Mouse (Mus musculus) frontal cortex, adult (tissue): ENCODE results near the gene Usp5.

ENCODE experiments used
- ATAC-seq: cut with Nextera tagmentation; 2 replicates; pipeline ENCODE4 v1.9.2; 2017; ENCODE audit warnings: mild to moderate bottlenecking, moderate library complexity, mixed read lengths; ENCODE audit not compliant: low TSS enrichment

Usp5 gene

GRCm38 (mm10) chr6:124828868-124829798 lies at the start of gene Usp5, which contains the start of gene Cdca3:
Gene Usp5, minus strand, starts transcription at chr6:124829484.
Gene Cdca3, plus strand, starts transcription at chr6:124829547.
- peak; percentile 83 for ATAC-seq

GRCm38 (mm10) chr6:124874348-124874747 lies 45.1 kb upstream of the Usp5 start:
- no peak for ATAC-seq

GRCm38 (mm10) chr6:124866560-124866959 lies 37.3 kb upstream of the Usp5 start:
- no peak for ATAC-seq

GRCm38 (mm10) chr6:124865766-124866362 lies 36.6 kb upstream of the Usp5 start:
- no peak for ATAC-seq

- peak; percentile 45 for ATAC-seq
These were observed 34.5 kb upstream of the Usp5 start, which contains the start of gene Gpr162 for GRCm38 (mm10) chr6:124863658-124864298. Gene Gpr162, minus strand, starts transcription at chr6:124863983.

GRCm38 (mm10) chr6:124863125-124863657 lies 33.9 kb upstream of the Usp5 start:
- ATAC-seq: no peak

- 0 out of 2 replicates have a peak, but pooled peaks have one; percentile 8 for ATAC-seq
These were observed 33.3 kb upstream of the Usp5 start for GRCm38 (mm10) chr6:124862406-124863124.

- ATAC-seq: no peak
These were observed 32.5 kb upstream of the Usp5 start for GRCm38 (mm10) chr6:124861802-124862201.

- ATAC-seq: no peak
These were observed 32.0 kb upstream of the Usp5 start for GRCm38 (mm10) chr6:124861266-124861665.

- ATAC-seq: no peak
These were observed 31.2 kb upstream of the Usp5 start for GRCm38 (mm10) chr6:124860511-124860910.

GRCm38 (mm10) chr6:124859725-124860124 lies 30.4 kb upstream of the Usp5 start:
- peak; percentile 18 for ATAC-seq

- no peak for ATAC-seq
These were observed 29.5 kb upstream of the Usp5 start for GRCm38 (mm10) chr6:124858561-124859318.

GRCm38 (mm10) chr6:124857840-124858530 lies 28.7 kb upstream of the Usp5 start:
- ATAC-seq: no peak

GRCm38 (mm10) chr6:124856916-124857839 lies 27.9 kb upstream of the Usp5 start, which contains the start of gene P3h3:
Gene P3h3, minus strand, starts transcription at chr6:124857752.
- peak; percentile 58 for ATAC-seq

- ATAC-seq: peak; percentile 20; the same call in 1 of the 2 replicates
These were observed 27.0 kb upstream of the Usp5 start for GRCm38 (mm10) chr6:124856321-124856720.

- ATAC-seq: no peak
These were observed 25.4 kb upstream of the Usp5 start for GRCm38 (mm10) chr6:124854647-124855046.

- ATAC-seq: no peak
These were observed 21.3 kb upstream of the Usp5 start for GRCm38 (mm10) chr6:124850535-124850934.

- ATAC-seq: peak; percentile 92
These were observed 18.0 kb upstream of the Usp5 start for GRCm38 (mm10) chr6:124847305-124847704.
